Mouse (Mus musculus): ENCODE data around the gene Prpf31. TPM values are rescaled to one million over a fixed set of nuclear protein-coding genes. Genes with fewer than 3 reads are reported as not detected.

The Prpf31 gene
- 24.1 and 27.8 TPM in 2 replicates for polyA plus RNA-seq (2012; rRNA removed)

- DNase-seq (ENCODE audit: low read depth in 1 of 2, low spot score in 2 of 2) = peak; percentile 89
- TF ChIP-seq POLR2A (IDR thresholded peaks at IDR 0.05; ENCODE audit: low read depth, low read length) = peak; percentile 2; the same call in 1 of the 2 replicates
- TF ChIP-seq CTCF (IDR thresholded peaks at IDR 0.05; ENCODE audit: extremely low read depth, insufficient read depth, insufficient read length, insufficient replicate concordance) = no peak
- Histone ChIP-seq H3K4me1 (ENCODE audit: control insufficient read depth, insufficient read depth, insufficient read length) (peaks cover 13% of the 10 kb centered on the region; the same call in 1 of the 2 replicates), H3K36me3 (ENCODE audit: control insufficient read depth, insufficient read depth, low read length) (peaks cover 3% of the 10 kb centered on the region), H3K4me3 (ENCODE audit: extremely low read depth, insufficient read depth, insufficient read length) (peak within 1 kb of the TSS; percentile 64), H3K27ac (ENCODE audit: insufficient read depth, low read length) (peak within 1 kb of the TSS; percentile 85), H3K27me3 (ENCODE audit: control insufficient read depth, insufficient read depth, low read length) (no peaks in the 10 kb centered on the region)
- WGBS = under 1% methylated on average over 47 of the region's 47 CpGs
Observed at GRCm38 (mm10) chr7:3629543-3630477, at the start of gene Prpf31, which contains the start of gene Tfpt. Prpf31 (plus strand) TSS chr7:3629985. Tfpt (minus strand) TSS chr7:3629929.

DNA sequence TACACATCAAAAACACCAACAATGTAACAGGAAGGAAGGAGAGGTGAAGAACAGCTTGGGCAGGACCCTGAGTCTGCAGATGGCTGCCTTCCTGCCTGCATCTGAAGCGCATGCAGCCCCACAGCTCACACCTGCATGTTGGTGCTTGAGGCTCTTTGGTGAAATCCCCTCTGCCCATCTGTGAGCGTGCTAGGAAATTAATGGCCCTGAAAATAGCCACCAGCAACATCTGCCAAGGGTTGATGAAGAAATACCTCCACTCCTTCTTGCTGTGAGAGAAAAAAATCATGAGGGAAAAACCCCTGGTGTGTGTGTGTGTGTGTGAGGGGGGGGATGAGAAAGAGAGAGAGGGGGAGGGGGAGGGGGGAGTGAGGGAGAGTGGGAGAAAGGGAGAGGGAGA is 49.8 kb upstream of the Prpf31 start:
- Histone ChIP-seq H3K4me1 (ENCODE audit: control insufficient read depth, insufficient read depth, insufficient read length) (no peaks in the 10 kb centered on the region), H3K36me3 (ENCODE audit: control insufficient read depth, insufficient read depth, low read length) (no peaks in the 10 kb centered on the region), H3K27me3 (ENCODE audit: control insufficient read depth, insufficient read depth, low read length) (no peaks in the 10 kb centered on the region), H3K4me3 (ENCODE audit: extremely low read depth, insufficient read depth, insufficient read length) (no peak overlapping the region), H3K27ac (ENCODE audit: insufficient read depth, low read length) (no peak overlapping the region)
- TF ChIP-seq CTCF (IDR thresholded peaks at IDR 0.05; ENCODE audit: extremely low read depth, insufficient read depth, insufficient read length, insufficient replicate concordance) (no peak), POLR2A (IDR thresholded peaks at IDR 0.05; ENCODE audit: low read depth, low read length) (no peak)
- DNase-seq (ENCODE audit: low read depth in 1 of 2, low spot score in 2 of 2) = no peak
- WGBS = 18% methylated on average over 2 of the region's 2 CpGs

GRCm38 (mm10) chr7:3585763-3586162 is 44.0 kb upstream of the Prpf31 start:
- Histone ChIP-seq H3K4me1 (ENCODE audit: control insufficient read depth, insufficient read depth, insufficient read length) (no peaks in the 10 kb centered on the region), H3K27ac (ENCODE audit: insufficient read depth, low read length) (no peak overlapping the region), H3K36me3 (ENCODE audit: control insufficient read depth, insufficient read depth, low read length) (no peaks in the 10 kb centered on the region), H3K4me3 (ENCODE audit: extremely low read depth, insufficient read depth, insufficient read length) (no peak overlapping the region), H3K27me3 (ENCODE audit: control insufficient read depth, insufficient read depth, low read length) (no peaks in the 10 kb centered on the region)
- 27% methylated on average over 6 of the region's 6 CpGs for WGBS
- DNase-seq (ENCODE audit: low read depth in 1 of 2, low spot score in 2 of 2) = no peak
- TF ChIP-seq POLR2A (IDR thresholded peaks at IDR 0.05; ENCODE audit: low read depth, low read length) (no peak), CTCF (IDR thresholded peaks at IDR 0.05; ENCODE audit: extremely low read depth, insufficient read depth, insufficient read length, insufficient replicate concordance) (no peak)

DNA sequence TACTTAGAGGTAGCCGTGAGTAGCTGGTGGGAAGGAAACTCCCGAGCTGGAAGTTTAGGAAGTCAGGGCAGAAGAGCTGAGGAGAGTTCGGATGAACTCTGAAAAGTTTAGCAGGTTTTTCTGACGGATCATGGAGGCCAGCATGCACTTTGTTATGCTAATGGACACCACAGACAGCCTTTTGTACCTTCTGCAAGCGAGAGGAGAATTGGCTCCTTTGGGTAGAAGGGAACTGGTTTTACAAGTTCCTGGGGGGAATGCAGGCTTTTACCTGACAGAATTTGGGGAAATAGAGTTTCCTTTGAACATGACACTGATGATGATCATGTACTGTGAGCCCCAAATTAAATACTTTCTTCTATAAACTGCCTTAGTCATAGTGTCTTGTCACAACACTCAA is 43.5 kb upstream of the Prpf31 start:
- H3K4me3 ChIP-seq (ENCODE audit: extremely low read depth, insufficient read depth, insufficient read length) = no peak overlapping the region
- TF ChIP-seq CTCF (IDR thresholded peaks at IDR 0.05; ENCODE audit: extremely low read depth, insufficient read depth, insufficient read length, insufficient replicate concordance) = no peak
- TF ChIP-seq POLR2A (IDR thresholded peaks at IDR 0.05; ENCODE audit: low read depth, low read length) = no peak
- no peaks in the 10 kb centered on the region for H3K4me1 ChIP-seq (ENCODE audit: control insufficient read depth, insufficient read depth, insufficient read length)
- no peaks in the 10 kb centered on the region for H3K27me3 ChIP-seq (ENCODE audit: control insufficient read depth, insufficient read depth, low read length)
- WGBS = 32% methylated on average over 5 of the region's 5 CpGs
- no peak for DNase-seq (ENCODE audit: low read depth in 1 of 2, low spot score in 2 of 2)
- H3K27ac ChIP-seq (ENCODE audit: insufficient read depth, low read length) = no peak overlapping the region
- H3K36me3 ChIP-seq (ENCODE audit: control insufficient read depth, insufficient read depth, low read length) = no peaks in the 10 kb centered on the region

DNA sequence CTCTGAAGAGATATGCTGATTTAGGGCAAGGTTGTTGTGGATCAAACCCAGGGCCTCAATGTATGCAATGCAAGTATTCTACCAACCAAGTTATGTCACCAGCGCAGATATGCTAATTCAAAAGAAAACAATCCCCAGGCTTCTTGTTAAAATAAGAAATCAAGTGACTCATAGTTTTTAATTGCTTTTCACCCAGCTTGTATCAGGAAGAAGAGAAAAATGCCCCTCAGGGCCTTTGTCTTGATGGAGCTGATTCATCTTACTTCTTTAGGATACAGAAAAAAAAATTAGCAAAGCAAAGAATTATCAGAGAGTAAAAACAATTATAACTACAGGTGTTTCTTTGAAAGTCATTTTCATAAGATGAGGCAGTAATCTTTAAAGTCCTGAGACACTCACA is 42.5 kb upstream of the Prpf31 start:
- H3K4me1 ChIP-seq (ENCODE audit: control insufficient read depth, insufficient read depth, insufficient read length) = no peaks in the 10 kb centered on the region
- H3K36me3 ChIP-seq (ENCODE audit: control insufficient read depth, insufficient read depth, low read length) = no peaks in the 10 kb centered on the region
- DNase-seq (ENCODE audit: low read depth in 1 of 2, low spot score in 2 of 2) = no peak
- no peaks in the 10 kb centered on the region for H3K27me3 ChIP-seq (ENCODE audit: control insufficient read depth, insufficient read depth, low read length)
- H3K27ac ChIP-seq (ENCODE audit: insufficient read depth, low read length) = no peak overlapping the region
- 94% methylated on average over 1 of the region's 1 CpGs for WGBS
- TF ChIP-seq CTCF (IDR thresholded peaks at IDR 0.05; ENCODE audit: extremely low read depth, insufficient read depth, insufficient read length, insufficient replicate concordance) = no peak
- TF ChIP-seq POLR2A (IDR thresholded peaks at IDR 0.05; ENCODE audit: low read depth, low read length) = no peak
- H3K4me3 ChIP-seq (ENCODE audit: extremely low read depth, insufficient read depth, insufficient read length) = no peak overlapping the region

DNA sequence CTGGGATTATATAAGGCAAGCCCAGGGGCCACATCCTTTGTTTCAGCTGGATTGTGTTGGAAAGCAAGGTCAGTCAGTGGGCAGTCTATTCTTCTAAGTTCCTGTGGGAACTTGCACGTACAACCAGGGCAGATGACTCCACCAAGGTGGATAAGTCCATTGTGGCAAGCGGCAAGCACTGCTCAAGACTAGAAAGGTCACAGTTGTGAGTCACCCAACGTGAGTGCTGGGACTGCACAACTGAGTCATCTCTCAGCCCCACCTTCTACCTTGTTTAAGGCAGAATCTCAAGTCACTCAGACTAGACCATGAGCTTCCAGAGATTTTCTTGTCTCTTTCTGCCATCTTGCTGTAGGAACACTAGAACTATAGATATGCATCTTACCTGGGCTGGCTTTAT is 39.2 kb upstream of the Prpf31 start:
- no peak overlapping the region for H3K27ac ChIP-seq (ENCODE audit: insufficient read depth, low read length)
- no peaks in the 10 kb centered on the region for H3K36me3 ChIP-seq (ENCODE audit: control insufficient read depth, insufficient read depth, low read length)
- no peak overlapping the region for H3K4me3 ChIP-seq (ENCODE audit: extremely low read depth, insufficient read depth, insufficient read length)
- TF ChIP-seq POLR2A (IDR thresholded peaks at IDR 0.05; ENCODE audit: low read depth, low read length) = no peak
- TF ChIP-seq CTCF (IDR thresholded peaks at IDR 0.05; ENCODE audit: extremely low read depth, insufficient read depth, insufficient read length, insufficient replicate concordance) = no peak
- DNase-seq (ENCODE audit: low read depth in 1 of 2, low spot score in 2 of 2) = no peak
- 68% methylated on average over 3 of the region's 3 CpGs for WGBS
- no peaks in the 10 kb centered on the region for H3K27me3 ChIP-seq (ENCODE audit: control insufficient read depth, insufficient read depth, low read length)
- H3K4me1 ChIP-seq (ENCODE audit: control insufficient read depth, insufficient read depth, insufficient read length) = no peaks in the 10 kb centered on the region

DNA sequence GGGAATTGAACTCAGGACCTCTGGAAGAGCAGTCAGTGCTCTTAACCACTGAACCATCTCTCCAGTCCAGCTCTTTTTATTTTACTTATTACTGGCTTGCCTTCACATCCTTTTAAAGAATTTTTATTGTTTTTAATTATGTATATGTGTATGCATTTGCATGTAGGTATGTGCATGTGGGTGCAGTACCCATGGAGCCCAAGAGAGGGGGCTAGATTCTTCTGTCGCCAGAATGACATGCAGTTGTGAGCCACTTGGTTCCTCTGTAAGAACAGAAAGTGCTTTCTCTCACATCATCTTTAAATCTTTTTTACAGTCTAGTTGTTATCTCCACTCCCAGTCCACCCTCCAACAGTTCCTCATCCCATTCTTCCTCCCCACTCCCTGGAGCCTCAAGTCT is 38.3 kb upstream of the Prpf31 start:
- no peak overlapping the region for H3K27ac ChIP-seq (ENCODE audit: insufficient read depth, low read length)
- WGBS = 91% methylated on average over 1 of the region's 1 CpGs
- no peaks in the 10 kb centered on the region for H3K27me3 ChIP-seq (ENCODE audit: control insufficient read depth, insufficient read depth, low read length)
- H3K4me1 ChIP-seq (ENCODE audit: control insufficient read depth, insufficient read depth, insufficient read length) = no peaks in the 10 kb centered on the region
- no peak overlapping the region for H3K4me3 ChIP-seq (ENCODE audit: extremely low read depth, insufficient read depth, insufficient read length)
- TF ChIP-seq CTCF (IDR thresholded peaks at IDR 0.05; ENCODE audit: extremely low read depth, insufficient read depth, insufficient read length, insufficient replicate concordance) = no peak
- no peak for TF ChIP-seq POLR2A (IDR thresholded peaks at IDR 0.05; ENCODE audit: low read depth, low read length)
- DNase-seq (ENCODE audit: low read depth in 1 of 2, low spot score in 2 of 2) = no peak
- no peaks in the 10 kb centered on the region for H3K36me3 ChIP-seq (ENCODE audit: control insufficient read depth, insufficient read depth, low read length)
